18 mouse cellular contexts compared by ENCODE assay signal in the genomic region with DNA sequence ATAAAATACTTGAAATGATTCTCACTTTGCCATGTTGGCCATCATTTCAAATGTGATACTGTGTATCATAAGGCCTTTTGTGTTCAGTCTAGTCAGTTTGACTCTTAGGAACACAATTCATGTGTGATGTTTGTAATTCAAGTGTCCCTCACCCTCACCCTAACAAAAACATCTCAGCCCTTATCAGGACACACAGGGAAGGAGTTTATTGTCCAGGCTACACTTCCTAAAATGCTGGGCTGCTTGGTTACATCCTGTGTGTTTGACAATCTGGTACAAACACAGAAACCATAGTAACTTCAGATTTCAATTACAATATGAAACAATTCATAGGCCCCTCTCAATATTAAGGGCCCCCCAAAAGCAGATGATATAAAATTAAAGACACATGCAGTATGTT.
DNase-seq lines count a peak whose midpoint lies in the region; ATAC-seq and TF ChIP-seq lines count a peak whose summit lies in the region.
"Had no signal": no experiment of that assay in that cellular context is flagged by ENCODE, and none has a peak within 500 bp of the region (broad histone marks: within the 10 kb centered on the region; RNA-seq: fewer than 3 reads in every experiment).

No protein-coding gene starts in this region.

- no peak for TF ChIP-seq RAD21 in MEL (IDR thresholded peaks at IDR 0.05; ENCODE audit: low read depth, low read length)

- H3K9ac ChIP-seq in forebrain, embryonic 16.5 days (replicated peaks; ENCODE audit: low read depth, low read length) = no peak overlapping the region
- no peak overlapping the region for H3K9ac ChIP-seq in hindbrain, postnatal 0 days (replicated peaks; ENCODE audit: low read length)
- no peak overlapping the region for H3K9ac ChIP-seq in hindbrain, embryonic 11.5 days (ENCODE audit: low read depth, low read length)
- no peak overlapping the region for H3K9ac ChIP-seq in MEL (ENCODE audit: control insufficient read depth, low read depth, low read length, poor library complexity, severe bottlenecking)
- no peak overlapping the region for H3K9ac ChIP-seq in intestine, embryonic 16.5 days (ENCODE audit: low read depth, low read length)
- H3K9ac ChIP-seq: embryonic facial prominence, embryonic 12.5 days; stomach, embryonic 15.5 days had no signal

- H3K4me1 ChIP-seq in forebrain, embryonic 10.5 days = peaks cover 17% of the 10 kb centered on the region
- H3K4me1 ChIP-seq in forebrain, embryonic 16.5 days (replicated peaks; ENCODE audit: control insufficient read depth, insufficient read depth, low read length) = no peaks in the 10 kb centered on the region
- H3K4me1 ChIP-seq in hindbrain, postnatal 0 days (ENCODE audit: insufficient read depth, low read length) = peaks cover 6% of the 10 kb centered on the region; the same call in 1 of the 2 replicates
- H3K4me1 ChIP-seq in hindbrain, embryonic 11.5 days (replicated peaks; ENCODE audit: control insufficient read depth, insufficient read depth, low read length) = no peaks in the 10 kb centered on the region
- peaks cover 2 to 16% of the 10 kb centered on the region in 2 experiments; a peak in 3 of 4 replicates for H3K4me1 ChIP-seq in MEL (ENCODE audit: control insufficient read depth in 1 of 2, insufficient read depth in 2 of 2, low read length in 2 of 2)
- no peaks in the 10 kb centered on the region for H3K4me1 ChIP-seq in intestine, embryonic 16.5 days (ENCODE audit: control insufficient read depth, insufficient read depth, low read length)
- H3K4me1 ChIP-seq: stomach, embryonic 15.5 days had no signal

- H3K36me3 ChIP-seq in forebrain, embryonic 10.5 days (replicated peaks) = no peaks in the 10 kb centered on the region
- no peaks in the 10 kb centered on the region for H3K36me3 ChIP-seq in forebrain, embryonic 16.5 days (ENCODE audit: control insufficient read depth, insufficient read depth)
- H3K36me3 ChIP-seq in hindbrain, postnatal 0 days (ENCODE audit: insufficient read depth, low read length) = no peaks in the 10 kb centered on the region
- no peaks in the 10 kb centered on the region for H3K36me3 ChIP-seq in hindbrain, embryonic 11.5 days (ENCODE audit: control insufficient read depth, insufficient read depth, low read length)
- H3K36me3 ChIP-seq in MEL (ENCODE audit: control insufficient read depth in 1 of 2, insufficient read depth in 2 of 2, low read length in 2 of 2) = peaks cover 0 to 29% of the 10 kb centered on the region in 2 experiments; a peak in 2 of 4 replicates
- H3K36me3 ChIP-seq in intestine, embryonic 16.5 days (ENCODE audit: control insufficient read depth, insufficient read depth, low read length) = no peaks in the 10 kb centered on the region
- H3K36me3 ChIP-seq: embryonic facial prominence, embryonic 12.5 days; stomach, embryonic 15.5 days had no signal

- H3K4me2 ChIP-seq in forebrain, embryonic 16.5 days (ENCODE audit: low read length) = no peak overlapping the region
- H3K4me2 ChIP-seq in hindbrain, postnatal 0 days (ENCODE audit: low read depth, low read length) = no peak overlapping the region
- no peak overlapping the region for H3K4me2 ChIP-seq in hindbrain, embryonic 11.5 days (replicated peaks; ENCODE audit: low read depth, low read length)
- no peak overlapping the region for H3K4me2 ChIP-seq in intestine, embryonic 16.5 days (ENCODE audit: low read depth, low read length)
- H3K4me2 ChIP-seq: embryonic facial prominence, embryonic 12.5 days; liver, embryonic 11.5 days; stomach, embryonic 15.5 days had no signal

- no peak for TF ChIP-seq POLR2A in MEL (IDR thresholded peaks at IDR 0.05; ENCODE audit: control insufficient read depth in 1 of 2, insufficient read depth in 1 of 2, low read depth in 1 of 2, low read length in 2 of 2, poor library complexity in 1 of 2)

- TF ChIP-seq CTCF in hindbrain, postnatal 0 days (IDR thresholded peaks at IDR 0.05; ENCODE audit: low read depth) = no peak
- TF ChIP-seq CTCF in MEL (IDR thresholded peaks at IDR 0.05 in 2 of 3, conservative IDR thresholded peaks at IDR 0.05 in 1 of 3; ENCODE audit: control insufficient read depth in 1 of 3, insufficient read depth in 1 of 3, low read depth in 2 of 3, low read length in 3 of 3, poor library complexity in 1 of 3, severe bottlenecking in 1 of 3) = no peak

- H3K79me2 ChIP-seq in MEL (ENCODE audit: control insufficient read depth, insufficient read depth, low read length, poor library complexity) = no peaks in the 10 kb centered on the region

- TF ChIP-seq EP300 in MEL (IDR thresholded peaks at IDR 0.05; ENCODE audit: low read depth in 1 of 2, low read length in 2 of 2) = no peak

- H3K27me3 ChIP-seq in forebrain, embryonic 10.5 days (ENCODE audit: poor library complexity, severe bottlenecking) = no peaks in the 10 kb centered on the region
- no peaks in the 10 kb centered on the region for H3K27me3 ChIP-seq in forebrain, embryonic 16.5 days (replicated peaks; ENCODE audit: control insufficient read depth, insufficient read depth, low read length)
- H3K27me3 ChIP-seq in hindbrain, postnatal 0 days (ENCODE audit: insufficient read depth, low read length) = no peaks in the 10 kb centered on the region
- no peaks in the 10 kb centered on the region for H3K27me3 ChIP-seq in hindbrain, embryonic 11.5 days (ENCODE audit: control insufficient read depth, insufficient read depth, low read length)
- H3K27me3 ChIP-seq in MEL (ENCODE audit: control insufficient read depth in 1 of 2, insufficient read depth in 2 of 2, low read length in 2 of 2) = no peaks in the 10 kb centered on the region
- no peaks in the 10 kb centered on the region for H3K27me3 ChIP-seq in intestine, embryonic 16.5 days (replicated peaks; ENCODE audit: control insufficient read depth, insufficient read depth, low read length)
- H3K27me3 ChIP-seq: embryonic facial prominence, embryonic 12.5 days; megakaryocyte, embryonic 14.5 days; stomach, embryonic 15.5 days had no signal

- H3K4me3 ChIP-seq in forebrain, embryonic 10.5 days = no peak overlapping the region
- H3K4me3 ChIP-seq in forebrain, embryonic 16.5 days (replicated peaks; ENCODE audit: low read length) = no peak overlapping the region
- H3K4me3 ChIP-seq in hindbrain, postnatal 0 days (ENCODE audit: low read length) = no peak overlapping the region
- no peak overlapping the region for H3K4me3 ChIP-seq in hindbrain, embryonic 11.5 days (ENCODE audit: low read depth, low read length)
- H3K4me3 ChIP-seq in MEL (ENCODE audit: control insufficient read depth in 1 of 2, insufficient read depth in 1 of 2, low read depth in 2 of 2, low read length in 2 of 2) = no peak overlapping the region
- H3K4me3 ChIP-seq in intestine, embryonic 16.5 days (ENCODE audit: low read length) = no peak overlapping the region
- H3K4me3 ChIP-seq: embryonic facial prominence, embryonic 12.5 days; megakaryocyte, embryonic 14.5 days; stomach, embryonic 15.5 days had no signal

- no peaks in the 10 kb centered on the region for H3K9me3 ChIP-seq in forebrain, embryonic 10.5 days
- H3K9me3 ChIP-seq in forebrain, embryonic 16.5 days (ENCODE audit: control insufficient read depth, low read length) = no peaks in the 10 kb centered on the region
- H3K9me3 ChIP-seq in hindbrain, postnatal 0 days (ENCODE audit: low read length) = no peaks in the 10 kb centered on the region
- no peaks in the 10 kb centered on the region for H3K9me3 ChIP-seq in hindbrain, embryonic 11.5 days (ENCODE audit: control insufficient read depth, low read length)
- H3K9me3 ChIP-seq in MEL (replicated peaks; ENCODE audit: insufficient read depth, low read length) = no peaks in the 10 kb centered on the region
- H3K9me3 ChIP-seq in intestine, embryonic 16.5 days (ENCODE audit: control insufficient read depth, low read length) = no peaks in the 10 kb centered on the region
- H3K9me3 ChIP-seq: embryonic facial prominence, embryonic 12.5 days; megakaryocyte, embryonic 14.5 days; stomach, embryonic 15.5 days had no signal

- no peak for DNase-seq in forebrain, embryonic 10.5 days (ENCODE audit: extremely low spot score, low spot score)
- DNase-seq in hindbrain, postnatal 0 days (ENCODE audit: low spot score) = no peak
- DNase-seq in hindbrain, embryonic 11.5 days (ENCODE audit: low spot score) = no peak
- DNase-seq in MEL (ENCODE audit: low read depth, low spot score) = peak; percentile 46
- peak; percentile 54 for DNase-seq in lung, postnatal 25 days (ENCODE audit: low spot score)
- DNase-seq in ovary, postnatal 10 days (ENCODE audit: low spot score) = no peak
- DNase-seq: adrenal gland, adult 8-10 months; cerebellum, postnatal 14 days; gastrocnemius, postnatal 25 days; kidney, adult 11 months; kidney, postnatal 25 days; thymus, postnatal 36 days had no signal

- peak overlapping the region; percentile 48 for H3K27ac ChIP-seq in forebrain, embryonic 10.5 days
- H3K27ac ChIP-seq in forebrain, embryonic 16.5 days (ENCODE audit: low read length) = no peak overlapping the region
- H3K27ac ChIP-seq in hindbrain, postnatal 0 days = peak overlapping the region; percentile 16; the same call in 1 of the 2 replicates
- H3K27ac ChIP-seq in hindbrain, embryonic 11.5 days (ENCODE audit: low read depth, low read length) = no peak overlapping the region
- no peak overlapping the region for H3K27ac ChIP-seq in MEL (ENCODE audit: control insufficient read depth, low read depth, low read length)
- H3K27ac ChIP-seq in intestine, embryonic 16.5 days (ENCODE audit: low read length) = no peak overlapping the region
- H3K27ac ChIP-seq: embryonic facial prominence, embryonic 12.5 days; stomach, embryonic 15.5 days had no signal

- ATAC-seq in forebrain, embryonic 16.5 days = no peak
- no peak for ATAC-seq in hindbrain, postnatal 0 days
- no peak for ATAC-seq in hindbrain, embryonic 11.5 days (ENCODE audit: low FRiP score)
- ATAC-seq in intestine, embryonic 16.5 days = no peak

TF ChIP-seq in MEL, 35 proteins besides CTCF, POLR2A, EP300 and RAD21:
- no peak for TF ChIP-seq TCF12 (IDR thresholded peaks at IDR 0.05; ENCODE audit: low read depth, low read length)
- TF ChIP-seq TAL1 (IDR thresholded peaks at IDR 0.05; ENCODE audit: low read length) = peak; percentile 42
- no peak for TF ChIP-seq ELF1 (IDR thresholded peaks at IDR 0.05; ENCODE audit: low read depth, low read length)
- TF ChIP-seq E2F4 (IDR thresholded peaks at IDR 0.05; ENCODE audit: borderline replicate concordance, low read depth, low read length) = no peak
- no peak for TF ChIP-seq POLR2AphosphoS2 (IDR thresholded peaks at IDR 0.05; ENCODE audit: low read length)
- no peak for TF ChIP-seq NELFE (IDR thresholded peaks at IDR 0.05; ENCODE audit: low read depth, low read length)
- TF ChIP-seq ETS1 (IDR thresholded peaks at IDR 0.05; ENCODE audit: low read depth, low read length) = no peak
- no peak for TF ChIP-seq MXI1 (IDR thresholded peaks at IDR 0.05; ENCODE audit: low read depth, low read length)

Comparison
In these comparisons a context has a peak if more than half of its experiments do, and no peak if none do; other contexts are left out.
1. H3K27ac ChIP-seq: peak in forebrain, embryonic 10.5 days (single experiment) and hindbrain, postnatal 0 days (single experiment); none in forebrain, embryonic 16.5 days (single experiment), hindbrain, embryonic 11.5 days (single experiment), MEL (single experiment) and intestine, embryonic 16.5 days (single experiment).
2. DNase-seq: peak in MEL (single experiment) and lung, postnatal 25 days (single experiment); none in forebrain, embryonic 10.5 days (single experiment), hindbrain, postnatal 0 days (single experiment), hindbrain, embryonic 11.5 days (single experiment) and ovary, postnatal 10 days (single experiment).